Mouse (Mus musculus) right cerebral cortex, postnatal 10 days (tissue): Measurements from ENCODE around the gene Npcd.
A peak's percentile ranks its signal among the peaks of the same experiment; 100 is the strongest.

Source experiments
- DNase-seq, 2 experiments: peaks; one replicate each; pipeline ENCODE4 v3.0.0; 2021; ENCODE audit warnings: low spot score in 2 of 2

The Npcd gene

DNA sequence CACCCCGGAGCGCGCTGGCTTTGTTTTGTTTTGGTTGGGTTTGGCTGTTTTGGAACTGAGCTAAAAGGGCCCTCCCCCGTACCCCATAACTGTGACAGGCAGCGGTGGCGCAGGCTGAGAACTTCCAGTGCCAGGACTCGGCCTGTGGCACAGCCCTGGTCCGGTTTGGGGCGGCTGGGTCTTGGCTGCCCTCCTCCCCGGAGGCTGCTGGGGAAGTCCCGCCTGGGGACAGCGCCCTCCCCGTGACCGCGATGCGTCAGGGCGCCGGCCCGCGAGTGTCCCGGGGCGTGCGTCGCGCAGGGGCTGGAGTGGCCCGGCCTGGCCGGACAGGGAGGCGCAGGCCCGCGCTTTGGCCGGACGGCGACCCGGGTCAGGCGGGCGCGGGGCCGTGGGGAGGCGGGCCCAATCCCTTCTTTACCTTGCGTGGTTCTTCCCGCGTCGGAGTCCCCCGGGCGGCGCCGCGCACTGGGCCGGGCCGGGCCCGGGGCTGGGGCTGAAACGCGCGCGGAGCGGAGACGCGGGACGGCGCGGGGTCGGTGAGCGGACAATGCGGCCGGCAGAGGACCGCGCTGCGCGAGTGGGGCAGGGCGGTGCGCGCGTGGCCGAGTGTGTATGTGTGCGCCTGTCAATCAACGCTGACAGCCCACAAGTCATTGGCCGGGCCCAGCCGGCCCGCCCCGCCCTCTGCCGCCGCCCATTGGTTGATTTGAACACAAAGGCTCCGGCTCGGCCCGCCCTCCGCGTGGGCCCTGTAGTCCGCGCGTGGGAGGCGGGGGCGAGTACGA, 91.9 kb downstream of the Npcd start, which contains the start of gene Sun2:
Gene Sun2 (minus strand): TSS at position 616 of the 785 bp plus-strand sequence.
- DNase-seq = peak; percentile 96

- no peak for DNase-seq
These were observed 92.7 kb downstream of the Npcd start for GRCm38 (mm10) chr15:79741173-79741858.

DNA sequence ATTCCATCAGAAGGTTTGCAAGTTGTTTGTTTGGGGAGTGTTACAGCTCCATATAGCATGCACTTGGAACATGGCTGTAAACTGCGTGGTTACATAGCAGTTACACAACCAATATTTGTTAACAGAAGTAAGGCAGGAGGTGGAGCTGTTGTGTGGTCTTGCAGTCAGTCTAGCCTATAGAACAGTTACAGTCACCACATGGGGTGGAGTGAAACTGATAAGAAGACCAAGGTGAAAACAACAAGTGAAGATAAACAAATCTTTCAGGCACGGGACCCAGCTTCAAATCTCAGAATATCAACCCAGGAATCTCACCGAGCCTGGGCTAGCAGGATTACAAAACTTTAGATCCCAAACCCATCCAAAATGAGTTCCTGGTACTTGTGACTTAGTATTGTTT, 93.3 kb downstream of the Npcd start:
- DNase-seq = no peak
